Mouse (Mus musculus) thymus, adult 2 months (tissue): ENCODE results near the gene Ncoa3.

ENCODE experiments used
- CTCF ChIP-seq: fragments of 200-500 bp; IDR thresholded peaks from 2 replicates; pipeline ENCODE4 v1.5.1; 2012; ENCODE audit warnings: mild to moderate bottlenecking, control low read depth, low read length, moderate library complexity, borderline replicate concordance; ENCODE audit not compliant: control insufficient read depth, poor library complexity, insufficient read depth; ENCODE audit errors: extremely low read depth
- POLR2A ChIP-seq: fragments of 200-500 bp; IDR thresholded peaks from 2 replicates; pipeline ENCODE4 v1.6.1; 2012; ENCODE audit warnings: mild to moderate bottlenecking, low read length, control low read depth, moderate library complexity; ENCODE audit not compliant: control insufficient read depth, poor library complexity, insufficient read depth; ENCODE audit errors: extremely low read depth

DNA sequence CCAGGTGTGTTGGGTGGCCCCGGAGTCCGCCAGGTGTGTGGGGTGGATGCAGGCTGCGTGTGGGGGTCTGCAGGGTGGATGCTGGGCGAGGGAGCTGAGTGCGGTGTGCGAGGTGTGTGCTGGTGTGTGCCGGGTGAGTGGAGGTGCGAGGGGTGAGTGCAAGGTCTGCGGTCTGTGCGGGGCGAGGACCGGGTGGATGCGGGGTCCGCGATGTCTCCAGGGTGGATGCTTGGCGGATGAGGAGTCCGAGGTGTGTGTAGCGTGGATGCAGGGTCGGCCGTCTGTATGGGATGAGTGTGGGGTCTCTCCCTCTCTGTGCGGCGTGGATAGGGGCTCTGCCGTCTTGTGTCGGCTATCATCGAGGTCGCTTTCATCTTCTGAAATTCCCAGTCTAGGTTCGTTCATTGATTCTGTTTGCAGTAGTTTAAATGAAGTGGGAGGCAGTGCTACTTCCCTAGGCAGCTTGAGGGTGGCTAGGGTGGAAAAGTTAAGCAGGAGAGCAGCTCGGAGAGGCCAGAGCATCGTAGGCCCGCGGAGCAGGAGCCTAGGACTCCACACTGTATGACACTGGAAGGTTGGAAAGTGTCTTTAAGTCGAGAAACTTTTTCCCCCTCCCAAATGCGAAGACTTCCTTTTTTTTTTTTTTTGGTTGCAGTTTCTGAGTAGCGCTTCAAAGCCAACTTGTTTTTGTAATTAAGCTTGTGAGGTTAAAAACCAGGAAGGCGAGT lies 901 bp downstream of the Ncoa3 start:
- TF ChIP-seq POLR2A (no peak), CTCF (no peak)
